ENCODE assay signal across 34 mouse cellular contexts in the genomic region with DNA sequence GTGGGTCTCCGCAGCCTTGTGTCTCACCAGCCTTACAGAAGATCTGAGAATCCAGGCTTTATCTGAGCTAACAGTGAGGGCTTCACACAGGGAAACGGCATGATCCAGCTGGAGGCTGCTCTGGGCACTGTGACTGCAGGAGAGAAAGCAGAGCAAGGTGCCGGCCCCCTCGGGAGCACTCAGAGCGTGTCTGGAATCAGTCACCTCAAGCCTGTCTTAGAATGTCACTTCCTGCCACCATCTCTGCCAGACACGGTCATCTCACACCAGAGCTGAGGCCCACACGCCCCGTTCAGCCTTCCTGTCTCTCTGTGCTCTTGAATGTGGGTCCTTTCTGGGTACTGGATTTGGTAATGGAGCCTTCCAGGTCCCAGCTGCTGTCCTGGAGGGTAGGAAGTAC. TPM values are rescaled to one million over a fixed set of nuclear protein-coding genes. Genes with fewer than 3 reads are reported as not detected.
DNase-seq lines count a peak whose midpoint lies in the region; ATAC-seq lines count a peak whose summit lies in the region.
"Had no signal": no experiment of that assay in that cellular context is flagged by ENCODE, and none has a peak within 500 bp of the region (broad histone marks: within the 10 kb centered on the region; RNA-seq: fewer than 3 reads in every experiment).

No protein-coding gene starts in this region.

- peak overlapping the region; percentile 8; the same call in 1 of the 2 replicates for H3K4me3 ChIP-seq in heart, embryonic 10.5 days
- H3K4me3 ChIP-seq in heart, embryonic 15.5 days, result no peak overlapping the region
- H3K4me3 ChIP-seq in limb, embryonic 13.5 days, result no peak overlapping the region
- no peak overlapping the region for H3K4me3 ChIP-seq in midbrain, embryonic 13.5 days (replicated peaks)
- H3K4me3 ChIP-seq: embryonic facial prominence, embryonic 12.5 days; hindbrain, embryonic 15.5 days; kidney, embryonic 15.5 days; layer of hippocampus, adult 2 months; left cerebral cortex, adult 2 months; liver, embryonic 12.5 days; midbrain, embryonic 10.5 days; myocyte; neural tube, embryonic 12.5 days had no signal

- no peaks in the 10 kb centered on the region for H3K9me3 ChIP-seq in heart, embryonic 10.5 days
- H3K9me3 ChIP-seq in heart, embryonic 15.5 days (replicated peaks), result no peaks in the 10 kb centered on the region
- H3K9me3 ChIP-seq in limb, embryonic 13.5 days, result no peaks in the 10 kb centered on the region
- H3K9me3 ChIP-seq in midbrain, embryonic 13.5 days, result no peaks in the 10 kb centered on the region
- H3K9me3 ChIP-seq: embryonic facial prominence, embryonic 12.5 days; G1E; hindbrain, embryonic 15.5 days; kidney, embryonic 15.5 days; liver, embryonic 12.5 days; midbrain, embryonic 10.5 days; neural tube, embryonic 12.5 days had no signal

- 18% methylated on average over 8 of the region's 8 CpGs for WGBS in heart, embryonic 10.5 days
- 10% methylated on average over 8 of the region's 8 CpGs for WGBS in heart, embryonic 15.5 days
- WGBS in limb, embryonic 13.5 days, result 49% methylated on average over 8 of the region's 8 CpGs
- 89% methylated on average over 8 of the region's 8 CpGs for WGBS in midbrain, embryonic 13.5 days

- peaks cover 83% of the 10 kb centered on the region for H3K4me1 ChIP-seq in heart, embryonic 10.5 days
- H3K4me1 ChIP-seq in heart, embryonic 15.5 days (replicated peaks), result peaks cover 32% of the 10 kb centered on the region
- H3K4me1 ChIP-seq in limb, embryonic 13.5 days, result peaks cover 26% of the 10 kb centered on the region; the same call in 1 of the 2 replicates
- H3K4me1 ChIP-seq in midbrain, embryonic 13.5 days (replicated peaks), result 0 out of 2 replicates have a peak, but pooled peaks cover 1% of the 10 kb centered on the region
- H3K4me1 ChIP-seq: hindbrain, embryonic 15.5 days; neural tube, embryonic 12.5 days had no signal

- H3K36me3 ChIP-seq in heart, embryonic 10.5 days, result no peaks in the 10 kb centered on the region
- H3K36me3 ChIP-seq in heart, embryonic 15.5 days, result no peaks in the 10 kb centered on the region
- no peaks in the 10 kb centered on the region for H3K36me3 ChIP-seq in limb, embryonic 13.5 days
- H3K36me3 ChIP-seq in midbrain, embryonic 13.5 days, result no peaks in the 10 kb centered on the region
- H3K36me3 ChIP-seq: embryonic facial prominence, embryonic 12.5 days; G1E; hindbrain, embryonic 15.5 days; kidney, embryonic 15.5 days; liver, embryonic 12.5 days; midbrain, embryonic 10.5 days; neural tube, embryonic 12.5 days had no signal

- intact Hi-C loops in heart, postnatal 36 days (cut with DNase I), result no loop called here
- intact Hi-C loops in heart, postnatal 10 days (cut with DNase I), result no loop called here

- H3K27me3 ChIP-seq in heart, embryonic 10.5 days (ENCODE audit: insufficient read depth, poor library complexity, severe bottlenecking), result no peaks in the 10 kb centered on the region
- no peaks in the 10 kb centered on the region for H3K27me3 ChIP-seq in heart, embryonic 15.5 days
- no peaks in the 10 kb centered on the region; the same call in 1 of the 2 replicates for H3K27me3 ChIP-seq in limb, embryonic 13.5 days
- H3K27me3 ChIP-seq in midbrain, embryonic 13.5 days, result peaks cover 2% of the 10 kb centered on the region; the same call in 1 of the 2 replicates
- H3K27me3 ChIP-seq: embryonic facial prominence, embryonic 12.5 days; hindbrain, embryonic 15.5 days; kidney, embryonic 15.5 days; neural tube, embryonic 12.5 days; Patski had no signal

- ATAC-seq in heart, embryonic 15.5 days (replicated peaks; ENCODE audit: insufficient number of reproducible peaks, insufficient read depth, low FRiP score, low read depth), result peak; percentile 71
- ATAC-seq in limb, embryonic 13.5 days (ENCODE audit: low FRiP score, low read depth), result no peak
- ATAC-seq in midbrain, embryonic 13.5 days, result no peak
- ATAC-seq: forebrain, embryonic 14.5 days; liver, embryonic 12.5 days; liver, postnatal 0 days; lung, postnatal 0 days; Patski had no signal

- DNase-seq in heart, embryonic 10.5 days (ENCODE audit: low spot score), result no peak
- no peak for DNase-seq in heart, postnatal 36 days
- no peak for DNase-seq in heart, postnatal 10 days
- peak; percentile 90 for DNase-seq in MN1 (ENCODE audit: low spot score)
- DNase-seq in spleen, postnatal 14 days (ENCODE audit: low spot score in 2 of 2), result no peak
- DNase-seq: adrenal gland, postnatal 14 days; cerebellum, adult 11 months; cerebellum, adult 9-10 months; cerebellum, postnatal 36 days; gastrocnemius, postnatal 25 days; heart, postnatal 14 days; kidney, adult 18-20 months; kidney, postnatal 25 days; liver, postnatal 0 days; right cerebral cortex, postnatal 4 days; thymus, adult 2 months; thymus, postnatal 36 days had no signal

- H3K9ac ChIP-seq in heart, embryonic 15.5 days, result peak overlapping the region; percentile 38; the same call in 1 of the 2 replicates
- H3K9ac ChIP-seq in limb, embryonic 13.5 days, result no peak overlapping the region
- H3K9ac ChIP-seq in midbrain, embryonic 13.5 days (replicated peaks), result no peak overlapping the region
- H3K9ac ChIP-seq: embryonic facial prominence, embryonic 12.5 days; hindbrain, embryonic 15.5 days; kidney, embryonic 15.5 days; liver, embryonic 12.5 days; liver, postnatal 0 days; neural tube, embryonic 12.5 days had no signal

- H3K4me2 ChIP-seq in heart, embryonic 15.5 days, result peak overlapping the region; percentile 31
- H3K4me2 ChIP-seq in limb, embryonic 13.5 days (replicated peaks), result no peak overlapping the region
- no peak overlapping the region for H3K4me2 ChIP-seq in midbrain, embryonic 13.5 days (replicated peaks)
- H3K4me2 ChIP-seq: embryonic facial prominence, embryonic 12.5 days; hindbrain, embryonic 15.5 days; kidney, embryonic 15.5 days; liver, embryonic 12.5 days; neural tube, embryonic 12.5 days had no signal

- H3K27ac ChIP-seq in heart, embryonic 10.5 days, result peak overlapping the region; percentile 84
- H3K27ac ChIP-seq in heart, embryonic 15.5 days, result peak overlapping the region; percentile 79
- peak overlapping the region; percentile 44; the same call in 1 of the 2 replicates for H3K27ac ChIP-seq in limb, embryonic 13.5 days
- H3K27ac ChIP-seq in midbrain, embryonic 13.5 days, result no peak overlapping the region
- H3K27ac ChIP-seq: embryonic facial prominence, embryonic 12.5 days; hindbrain, embryonic 15.5 days; kidney, embryonic 15.5 days; layer of hippocampus, adult 2 months; left cerebral cortex, adult 2 months; liver, embryonic 12.5 days; macrophage; midbrain, embryonic 10.5 days; neural tube, embryonic 12.5 days had no signal

RNA-seq across cellular contexts. Expression of gene Padi2, which starts 19.5 kb away (rescaled TPM):
- polyA plus RNA-seq in heart, embryonic 10.5 days (2016; fragmentation: Nextera tagmentation; extraction: Ambion mirVana), result 2.9 and 6.3 TPM in 2 replicates
- 1 to 10 TPM in 1 of 2 experiments, under 1 TPM in 1; 0.56 to 1.0 TPM for total RNA-seq in heart, postnatal 36 days (2021)
- 1.2 and 3.1 TPM in 2 replicates for polyA plus RNA-seq in heart, embryonic 15.5 days (2015; fragmentation: Nextera tagmentation; extraction: Ambion mirVana)
- total RNA-seq in heart, postnatal 10 days (2021), result 1 to 10 TPM in 1 of 2 experiments, under 1 TPM in 1; 0.65 to 1.1 TPM
- 1.2 and 1.3 TPM in 2 replicates for polyA plus RNA-seq in limb, embryonic 13.5 days (2015; fragmentation: Nextera tagmentation; extraction: Ambion mirVana)
- polyA plus RNA-seq in midbrain, embryonic 13.5 days (2015; fragmentation: Nextera tagmentation; extraction: Ambion mirVana), result 0.93 TPM in 2 replicates

RNA-seq across cellular contexts. Expression of gene Sdhb, which starts 35.4 kb away (rescaled TPM):
- 605 and 778 TPM in 2 replicates for polyA plus RNA-seq in heart, embryonic 10.5 days (2016; fragmentation: Nextera tagmentation; extraction: Ambion mirVana)
- total RNA-seq in heart, postnatal 36 days (2021), result 1,000 to 10,000 TPM; 1,261 to 1,268 TPM
- 812 and 965 TPM in 2 replicates for polyA plus RNA-seq in heart, embryonic 15.5 days (2015; fragmentation: Nextera tagmentation; extraction: Ambion mirVana)
- total RNA-seq in heart, postnatal 10 days (2021), result 100 to 1,000 TPM; 725 to 746 TPM
- polyA plus RNA-seq in limb, embryonic 13.5 days (2015; fragmentation: Nextera tagmentation; extraction: Ambion mirVana), result 387 and 396 TPM in 2 replicates
- polyA plus RNA-seq in midbrain, embryonic 13.5 days (2015; fragmentation: Nextera tagmentation; extraction: Ambion mirVana), result 457 and 464 TPM in 2 replicates
